Mouse (Mus musculus): Measurements from ENCODE around the gene Map2k5. TPM values are rescaled to one million over a fixed set of nuclear protein-coding genes. Genes with fewer than 3 reads are reported as not detected.

Map2k5 gene
- polyA plus RNA-seq, 1 experiment from 2014 or later = 29.1 TPM

DNA sequence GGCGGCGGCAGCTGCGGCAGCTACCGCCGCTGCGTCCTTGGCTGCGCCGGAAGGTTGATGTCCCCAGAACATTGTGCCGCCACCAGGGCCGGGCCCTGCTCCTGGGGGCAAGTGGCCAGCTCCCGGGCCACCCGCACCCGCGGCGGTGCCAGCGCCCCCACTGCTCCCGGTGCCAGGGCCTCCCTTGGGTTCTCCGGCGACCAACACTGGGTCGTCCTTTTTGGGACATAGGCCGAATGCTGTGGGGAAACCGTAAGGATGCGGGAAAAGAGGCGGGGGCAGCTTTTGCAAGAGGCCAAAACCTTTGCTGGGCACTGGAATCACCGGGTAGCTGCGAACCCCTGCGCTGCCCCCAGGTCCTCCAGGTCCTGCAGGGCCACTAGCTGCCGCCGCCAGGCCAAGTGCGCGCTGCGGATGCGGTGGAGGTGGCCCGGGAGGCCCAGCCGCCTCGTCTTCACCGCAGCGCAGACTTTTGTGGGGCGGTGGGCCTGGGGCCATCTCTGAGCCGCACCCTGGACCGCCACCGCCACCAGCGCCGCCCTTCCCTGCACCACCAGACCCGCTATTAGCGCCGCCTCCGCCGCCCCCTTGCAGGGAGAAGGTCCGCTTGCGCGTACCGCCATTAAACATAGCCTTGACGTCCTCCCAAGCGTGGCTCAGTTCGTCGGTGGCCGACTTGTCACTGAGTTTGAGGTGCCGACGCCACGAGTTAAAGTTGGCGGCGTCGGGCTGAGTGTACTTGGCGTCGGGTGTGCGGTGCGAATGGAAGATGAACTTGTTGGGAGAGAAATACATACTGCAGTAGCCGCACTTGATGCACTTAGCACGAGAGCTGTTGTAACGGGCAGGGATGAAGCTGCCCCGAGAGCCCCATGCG, 232.2 kb downstream of the Map2k5 start:
- Histone ChIP-seq H3K9ac (ENCODE audit: low read length) (no peak overlapping the region), H3K4me3 (ENCODE audit: low read length) (peak overlapping the region; percentile 50), H3K27ac (ENCODE audit: low read length) (no peak overlapping the region), H3K4me2 (ENCODE audit: low read depth, low read length) (peak overlapping the region; percentile 61), H3K27me3 (ENCODE audit: control insufficient read depth, insufficient read depth, low read length) (peaks cover 98% of the 10 kb centered on the region), H3K36me3 (ENCODE audit: control insufficient read depth, insufficient read depth) (no peaks in the 10 kb centered on the region), H3K9me3 (replicated peaks; ENCODE audit: control insufficient read depth, low read length) (no peaks in the 10 kb centered on the region), H3K4me1 (ENCODE audit: control insufficient read depth, insufficient read depth, low read length) (peaks cover 34% of the 10 kb centered on the region)
- 1% methylated on average over 72 of the region's 73 CpGs for WGBS
- no peak for ATAC-seq (replicated peaks; ENCODE audit: extremely low read depth, insufficient read depth, low FRiP score)

- Histone ChIP-seq H3K4me1 (ENCODE audit: control insufficient read depth, insufficient read depth, low read length) (peaks cover 34% of the 10 kb centered on the region), H3K9ac (ENCODE audit: low read length) (no peak overlapping the region)
- WGBS = 1% methylated on average over 80 of the region's 80 CpGs
Observed at GRCm38 (mm10) chr9:63144502-63145248, 233.0 kb downstream of the Map2k5 start.

DNA sequence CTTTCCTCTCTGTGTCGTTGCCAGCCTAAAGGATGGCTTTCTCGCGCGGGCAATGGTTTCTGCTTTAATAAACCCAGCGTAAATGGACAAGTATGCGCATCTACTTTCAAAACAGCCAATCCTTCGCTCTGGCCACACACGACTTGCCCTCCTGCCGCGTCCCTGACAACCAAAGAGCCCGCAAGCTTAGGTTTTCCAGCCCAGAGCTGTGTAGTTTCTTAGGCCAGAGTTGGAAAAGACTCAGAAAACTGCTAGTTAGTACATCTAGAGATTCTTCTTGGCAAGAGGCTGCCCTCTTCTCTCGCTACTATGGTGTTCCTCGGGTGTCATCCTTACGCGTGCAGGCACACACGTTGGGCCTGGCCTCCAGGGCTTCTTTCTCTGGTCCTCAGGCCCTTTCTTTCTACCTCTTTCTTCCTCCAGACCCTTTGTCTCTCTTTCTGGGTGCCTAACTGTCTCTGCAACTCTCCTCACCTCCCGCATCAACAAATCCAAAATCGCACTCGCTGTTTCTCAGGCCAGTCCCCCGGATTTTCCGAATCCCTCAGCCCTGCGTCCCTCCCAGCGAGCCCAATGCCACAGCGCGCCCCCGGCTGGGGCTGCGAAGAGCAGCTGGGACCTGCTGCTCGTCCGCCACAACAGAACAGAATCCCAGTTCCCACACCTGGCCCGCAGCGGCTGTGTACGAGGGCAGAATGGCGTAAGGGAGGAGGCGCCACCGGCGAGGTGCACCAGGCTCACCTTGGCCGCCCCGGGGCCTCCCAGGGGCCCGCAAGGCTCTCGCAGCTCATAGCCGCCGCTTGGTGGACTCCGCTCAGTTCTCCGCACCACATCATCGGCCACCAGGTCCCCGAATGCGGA, 233.8 kb downstream of the Map2k5 start:
- no peak overlapping the region for H3K9ac ChIP-seq (ENCODE audit: low read length)
- H3K9me3 ChIP-seq (replicated peaks; ENCODE audit: control insufficient read depth, low read length) = no peaks in the 10 kb centered on the region
- H3K27me3 ChIP-seq (ENCODE audit: control insufficient read depth, insufficient read depth, low read length) = peaks cover 97% of the 10 kb centered on the region
- 3% methylated on average over 47 of the region's 47 CpGs for WGBS
- peaks cover 33% of the 10 kb centered on the region for H3K4me1 ChIP-seq (ENCODE audit: control insufficient read depth, insufficient read depth, low read length)
- no peak overlapping the region for H3K27ac ChIP-seq (ENCODE audit: low read length)
- 0 out of 2 replicates have a peak overlapping the region, but pooled peaks have one; percentile 1 for H3K4me2 ChIP-seq (ENCODE audit: low read depth, low read length)
- no peaks in the 10 kb centered on the region for H3K36me3 ChIP-seq (ENCODE audit: control insufficient read depth, insufficient read depth)
- H3K4me3 ChIP-seq (ENCODE audit: low read length) = peak overlapping the region; percentile 50
- ATAC-seq (replicated peaks; ENCODE audit: extremely low read depth, insufficient read depth, low FRiP score) = no peak

More at GRCm38 (mm10) chr9:63144502-63145248, 233.0 kb downstream of the Map2k5 start:
- ATAC-seq (replicated peaks; ENCODE audit: extremely low read depth, insufficient read depth, low FRiP score) = no peak
- H3K27ac ChIP-seq (ENCODE audit: low read length) = no peak overlapping the region
- H3K36me3 ChIP-seq (ENCODE audit: control insufficient read depth, insufficient read depth) = no peaks in the 10 kb centered on the region
- H3K4me3 ChIP-seq (ENCODE audit: low read length) = peak overlapping the region; percentile 50
- H3K4me2 ChIP-seq (ENCODE audit: low read depth, low read length) = peak overlapping the region; percentile 46
- H3K9me3 ChIP-seq (replicated peaks; ENCODE audit: control insufficient read depth, low read length) = no peaks in the 10 kb centered on the region
- H3K27me3 ChIP-seq (ENCODE audit: control insufficient read depth, insufficient read depth, low read length) = peaks cover 97% of the 10 kb centered on the region

DNA sequence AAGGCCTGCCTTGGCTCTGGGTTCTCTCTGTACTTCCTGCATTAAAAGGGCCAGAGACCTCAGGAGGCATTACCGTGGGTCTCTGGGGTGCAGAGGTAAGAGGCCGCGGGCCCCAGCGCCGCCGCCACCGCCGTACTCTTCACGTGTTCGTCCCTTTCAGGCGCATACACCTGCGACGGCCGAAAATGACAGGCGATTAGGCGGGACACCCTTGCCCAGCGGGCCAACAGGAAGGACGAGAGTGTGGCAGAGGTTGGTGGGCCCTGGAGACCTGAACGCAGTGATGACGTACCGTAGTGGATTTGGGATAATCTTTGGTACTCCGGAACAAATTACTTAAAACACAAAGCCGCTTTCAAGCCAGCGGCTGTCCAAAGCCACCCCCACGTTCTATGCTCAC, 234.5 kb downstream of the Map2k5 start:
- H3K36me3 ChIP-seq (ENCODE audit: control insufficient read depth, insufficient read depth) = no peaks in the 10 kb centered on the region
- 0 out of 2 replicates have a peak overlapping the region, but pooled peaks have one; percentile 1 for H3K4me2 ChIP-seq (ENCODE audit: low read depth, low read length)
- peaks cover 39% of the 10 kb centered on the region for H3K4me1 ChIP-seq (ENCODE audit: control insufficient read depth, insufficient read depth, low read length)
- H3K4me3 ChIP-seq (ENCODE audit: low read length) = peak overlapping the region; percentile 1
- H3K9ac ChIP-seq (ENCODE audit: low read length) = no peak overlapping the region
- no peaks in the 10 kb centered on the region for H3K9me3 ChIP-seq (replicated peaks; ENCODE audit: control insufficient read depth, low read length)
- no peak for ATAC-seq (replicated peaks; ENCODE audit: extremely low read depth, insufficient read depth, low FRiP score)
- no peak overlapping the region for H3K27ac ChIP-seq (ENCODE audit: low read length)
- peaks cover 96% of the 10 kb centered on the region for H3K27me3 ChIP-seq (ENCODE audit: control insufficient read depth, insufficient read depth, low read length)
- WGBS = under 1% methylated on average over 25 of the region's 25 CpGs

GRCm38 (mm10) chr9:63142335-63143036, 235.2 kb downstream of the Map2k5 start:
- no peak for ATAC-seq (replicated peaks; ENCODE audit: extremely low read depth, insufficient read depth, low FRiP score)
- WGBS = 2% methylated on average over 42 of the region's 42 CpGs

DNA sequence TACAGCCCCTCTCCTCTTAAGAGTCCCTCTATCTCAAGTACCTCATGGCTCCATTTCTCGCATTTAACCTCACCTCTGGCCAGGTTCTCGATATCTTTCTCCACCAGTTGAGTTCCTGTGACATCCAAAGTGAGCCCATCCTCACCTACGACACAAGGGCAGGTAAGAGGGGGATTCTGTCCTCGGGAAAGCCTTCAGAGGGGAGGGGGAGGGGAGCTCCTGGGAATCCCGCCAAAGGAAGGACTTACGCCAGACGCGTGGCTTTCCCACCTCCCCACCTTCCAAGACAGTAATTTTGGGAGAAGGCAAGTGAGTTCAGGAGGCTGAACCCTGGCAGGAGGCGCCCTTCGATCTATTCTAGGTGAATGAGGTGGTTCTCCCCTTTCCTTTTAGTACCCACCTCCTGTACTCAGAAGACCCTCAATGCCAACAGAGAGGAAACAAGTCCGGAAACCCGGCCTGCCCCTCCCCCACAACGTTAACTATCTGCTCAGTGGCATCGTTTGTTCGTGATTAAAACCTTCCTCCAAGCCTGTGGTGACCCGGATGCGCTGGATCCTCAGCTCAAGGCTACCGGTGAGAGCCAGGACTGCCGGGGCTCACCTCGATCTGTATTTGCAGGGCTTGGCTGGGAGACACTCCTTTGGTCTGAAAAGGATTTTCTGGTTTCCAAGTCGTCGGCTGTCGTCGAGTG, 235.9 kb downstream of the Map2k5 start:
- Histone ChIP-seq H3K27ac (ENCODE audit: low read length) (no peak overlapping the region), H3K4me2 (ENCODE audit: low read depth, low read length) (no peak overlapping the region), H3K27me3 (ENCODE audit: control insufficient read depth, insufficient read depth, low read length) (peaks cover 94% of the 10 kb centered on the region), H3K36me3 (ENCODE audit: control insufficient read depth, insufficient read depth) (no peaks in the 10 kb centered on the region), H3K4me1 (ENCODE audit: control insufficient read depth, insufficient read depth, low read length) (peaks cover 34% of the 10 kb centered on the region), H3K9ac (ENCODE audit: low read length) (no peak overlapping the region), H3K9me3 (replicated peaks; ENCODE audit: control insufficient read depth, low read length) (no peaks in the 10 kb centered on the region), H3K4me3 (ENCODE audit: low read length) (peak overlapping the region; percentile 36)
- 1% methylated on average over 24 of the region's 24 CpGs for WGBS
- ATAC-seq (replicated peaks; ENCODE audit: extremely low read depth, insufficient read depth, low FRiP score) = no peak

More at GRCm38 (mm10) chr9:63142335-63143036, 235.2 kb downstream of the Map2k5 start:
- Histone ChIP-seq H3K9me3 (replicated peaks; ENCODE audit: control insufficient read depth, low read length) (no peaks in the 10 kb centered on the region), H3K36me3 (ENCODE audit: control insufficient read depth, insufficient read depth) (no peaks in the 10 kb centered on the region), H3K4me1 (ENCODE audit: control insufficient read depth, insufficient read depth, low read length) (peaks cover 39% of the 10 kb centered on the region), H3K4me3 (ENCODE audit: low read length) (peak overlapping the region; percentile 36), H3K27me3 (ENCODE audit: control insufficient read depth, insufficient read depth, low read length) (peaks cover 95% of the 10 kb centered on the region), H3K4me2 (ENCODE audit: low read depth, low read length) (peak overlapping the region; percentile 42), H3K9ac (ENCODE audit: low read length) (no peak overlapping the region), H3K27ac (ENCODE audit: low read length) (no peak overlapping the region)

DNA sequence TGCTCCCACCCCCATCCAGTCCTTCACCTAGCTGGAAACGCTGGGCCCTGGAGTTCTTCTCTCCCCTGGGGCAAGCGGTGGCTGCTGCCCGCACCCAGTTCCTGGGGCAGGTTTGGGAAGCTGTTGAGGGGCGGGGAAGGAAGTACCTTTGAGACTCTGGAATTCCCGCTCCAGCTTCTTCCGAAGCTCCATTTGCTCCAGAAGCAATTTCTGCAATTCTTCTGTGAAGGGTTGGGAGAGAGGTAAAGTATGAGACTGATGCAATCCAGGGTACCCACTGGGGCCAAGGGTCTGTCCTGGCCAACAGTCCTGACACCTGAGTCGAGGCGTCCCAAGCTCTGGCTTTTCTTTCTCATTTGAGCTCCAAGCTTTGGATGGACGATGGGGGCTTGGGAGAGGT, 237.5 kb downstream of the Map2k5 start:
- no peak overlapping the region for H3K9ac ChIP-seq (ENCODE audit: low read length)
- no peak for ATAC-seq (replicated peaks; ENCODE audit: extremely low read depth, insufficient read depth, low FRiP score)
- no peaks in the 10 kb centered on the region for H3K36me3 ChIP-seq (ENCODE audit: control insufficient read depth, insufficient read depth)
- no peak overlapping the region for H3K4me3 ChIP-seq (ENCODE audit: low read length)
- H3K4me1 ChIP-seq (ENCODE audit: control insufficient read depth, insufficient read depth, low read length) = peaks cover 31% of the 10 kb centered on the region
- no peak overlapping the region for H3K27ac ChIP-seq (ENCODE audit: low read length)
- no peak overlapping the region for H3K4me2 ChIP-seq (ENCODE audit: low read depth, low read length)
- H3K9me3 ChIP-seq (replicated peaks; ENCODE audit: control insufficient read depth, low read length) = no peaks in the 10 kb centered on the region
- 2% methylated on average over 9 of the region's 9 CpGs for WGBS
- peaks cover 89% of the 10 kb centered on the region for H3K27me3 ChIP-seq (ENCODE audit: control insufficient read depth, insufficient read depth, low read length)

DNA sequence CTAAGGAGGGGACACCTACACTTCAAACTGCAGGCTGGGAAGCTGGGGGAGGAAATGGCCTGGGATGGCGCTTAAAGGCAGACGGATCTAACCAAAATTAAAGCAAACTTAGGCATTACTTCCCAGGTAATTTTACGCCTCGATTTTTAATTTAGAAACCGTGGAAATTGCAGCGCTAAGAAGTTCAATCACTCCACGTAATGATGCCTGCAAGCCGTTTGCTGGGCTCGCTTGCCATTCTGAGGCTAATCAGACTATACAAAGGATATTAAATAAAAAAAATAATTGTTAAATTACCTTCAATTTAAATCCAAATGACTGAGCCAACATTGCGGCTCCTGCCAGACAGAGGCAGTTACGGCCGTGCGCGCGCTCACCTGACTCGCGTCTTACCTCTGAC, 238.0 kb downstream of the Map2k5 start:
- Histone ChIP-seq H3K4me1 (ENCODE audit: control insufficient read depth, insufficient read depth, low read length) (peaks cover 28% of the 10 kb centered on the region), H3K36me3 (ENCODE audit: control insufficient read depth, insufficient read depth) (no peaks in the 10 kb centered on the region), H3K27ac (ENCODE audit: low read length) (no peak overlapping the region), H3K4me3 (ENCODE audit: low read length) (no peak overlapping the region), H3K9me3 (replicated peaks; ENCODE audit: control insufficient read depth, low read length) (no peaks in the 10 kb centered on the region), H3K9ac (ENCODE audit: low read length) (no peak overlapping the region), H3K4me2 (ENCODE audit: low read depth, low read length) (no peak overlapping the region), H3K27me3 (ENCODE audit: control insufficient read depth, insufficient read depth, low read length) (peaks cover 89% of the 10 kb centered on the region)
- 4% methylated on average over 17 of the region's 17 CpGs for WGBS
- no peak for ATAC-seq (replicated peaks; ENCODE audit: extremely low read depth, insufficient read depth, low FRiP score)

Data from heart, embryonic 16.5 days (tissue).